Mouse (Mus musculus): ENCODE results near the gene Rnf214. TPM values are rescaled to one million over a fixed set of nuclear protein-coding genes. Genes with fewer than 3 reads are reported as not detected.

The Rnf214 gene
- total and polyA plus RNA-seq, 3 experiments, result 7.9 to 17.0 TPM; not detected in 1

DNA sequence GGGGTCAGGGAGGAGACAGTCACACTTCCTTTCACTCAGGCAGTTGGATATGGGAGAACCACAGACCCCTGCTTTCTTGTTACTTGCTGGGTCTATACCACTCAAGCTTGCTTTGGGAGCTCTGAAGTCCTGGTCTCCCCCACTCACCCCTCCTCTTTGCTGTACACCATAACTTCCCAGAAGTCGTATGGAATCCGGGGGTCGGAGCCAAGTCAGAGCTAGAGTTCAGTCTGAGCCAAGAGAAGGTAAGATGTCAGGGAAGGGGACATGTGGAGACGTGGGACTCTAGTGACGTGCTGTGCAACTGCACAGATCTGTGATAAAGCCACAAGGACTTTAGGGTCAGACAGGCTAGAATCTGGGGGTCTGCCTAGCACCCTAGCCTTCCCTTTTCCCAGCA lies 66.4 kb downstream of the Rnf214 start:
- Histone ChIP-seq H3K4me3 (ENCODE audit: control insufficient read depth in 1 of 2, insufficient read depth in 1 of 2, low read depth in 2 of 2, low read length in 2 of 2) (no peak overlapping the region), H3K4me1 (ENCODE audit: control insufficient read depth in 1 of 2, insufficient read depth in 2 of 2, low read length in 2 of 2) (no peaks in the 10 kb centered on the region), H3K9me3 (replicated peaks; ENCODE audit: insufficient read depth, low read length) (no peaks in the 10 kb centered on the region), H3K36me3 (ENCODE audit: control insufficient read depth in 1 of 2, insufficient read depth in 2 of 2, low read length in 2 of 2) (no peaks in the 10 kb centered on the region), H3K79me2 (ENCODE audit: control insufficient read depth, insufficient read depth, low read length, poor library complexity) (no peaks in the 10 kb centered on the region), H3K27me3 (ENCODE audit: control insufficient read depth in 1 of 2, insufficient read depth in 2 of 2, low read length in 2 of 2) (peaks cover 0 to 2% of the 10 kb centered on the region in 2 experiments; a peak in 2 of 4 replicates), H3K9ac (ENCODE audit: control insufficient read depth, low read depth, low read length, poor library complexity, severe bottlenecking) (no peak overlapping the region), H3K27ac (ENCODE audit: control insufficient read depth, low read depth, low read length) (no peak overlapping the region)
- TF ChIP-seq NELFE (IDR thresholded peaks at IDR 0.05; ENCODE audit: low read depth, low read length), result no peak
- TF ChIP-seq RAD21 (IDR thresholded peaks at IDR 0.05; ENCODE audit: low read depth, low read length), result no peak
- TF ChIP-seq HCFC1 (IDR thresholded peaks at IDR 0.05; ENCODE audit: low read depth, low read length), result no peak
- TF ChIP-seq ELF1 (IDR thresholded peaks at IDR 0.05; ENCODE audit: low read depth, low read length), result no peak
- no peak for TF ChIP-seq E2F4 (IDR thresholded peaks at IDR 0.05; ENCODE audit: borderline replicate concordance, low read depth, low read length)
- no peak for TF ChIP-seq ZKSCAN1 (IDR thresholded peaks at IDR 0.05; ENCODE audit: low read depth, low read length)
- TF ChIP-seq NRF1 (IDR thresholded peaks at IDR 0.05; ENCODE audit: insufficient read depth, low read depth, low read length, poor library complexity, severe bottlenecking), result no peak
- TF ChIP-seq MAFK (IDR thresholded peaks at IDR 0.05; ENCODE audit: borderline replicate concordance, low read depth, low read length), result no peak
- no peak for TF ChIP-seq TCF12 (IDR thresholded peaks at IDR 0.05; ENCODE audit: low read depth, low read length)
- TF ChIP-seq TBP (IDR thresholded peaks at IDR 0.05; ENCODE audit: low read depth, low read length), result no peak
- no peak for TF ChIP-seq POLR2A (IDR thresholded peaks at IDR 0.05; ENCODE audit: control insufficient read depth in 1 of 2, insufficient read depth in 1 of 2, low read depth in 1 of 2, low read length in 2 of 2, poor library complexity in 1 of 2)
- TF ChIP-seq ZC3H11A (IDR thresholded peaks at IDR 0.05; ENCODE audit: low read depth, low read length), result no peak
- TF ChIP-seq MXI1 (IDR thresholded peaks at IDR 0.05; ENCODE audit: low read depth, low read length), result no peak
- TF ChIP-seq MEF2A (IDR thresholded peaks at IDR 0.05; ENCODE audit: extremely low read depth, insufficient replicate concordance, low read depth, low read length, poor library complexity, severe bottlenecking), result no peak
- no peak for TF ChIP-seq ZMIZ1 (IDR thresholded peaks at IDR 0.05; ENCODE audit: low read depth, low read length)
- TF ChIP-seq MAX (IDR thresholded peaks at IDR 0.05; ENCODE audit: low read length), result no peak
- no peak for TF ChIP-seq CTCF (IDR thresholded peaks at IDR 0.05 in 2 of 3, conservative IDR thresholded peaks at IDR 0.05 in 1 of 3; ENCODE audit: control insufficient read depth in 1 of 3, insufficient read depth in 1 of 3, low read depth in 2 of 3, low read length in 3 of 3, poor library complexity in 1 of 3, severe bottlenecking in 1 of 3)
- TF ChIP-seq POLR2AphosphoS5 (IDR thresholded peaks at IDR 0.05; ENCODE audit: borderline replicate concordance, low read depth, low read length), result no peak
- DNase-seq (ENCODE audit: low read depth, low spot score), result no peak

DNA sequence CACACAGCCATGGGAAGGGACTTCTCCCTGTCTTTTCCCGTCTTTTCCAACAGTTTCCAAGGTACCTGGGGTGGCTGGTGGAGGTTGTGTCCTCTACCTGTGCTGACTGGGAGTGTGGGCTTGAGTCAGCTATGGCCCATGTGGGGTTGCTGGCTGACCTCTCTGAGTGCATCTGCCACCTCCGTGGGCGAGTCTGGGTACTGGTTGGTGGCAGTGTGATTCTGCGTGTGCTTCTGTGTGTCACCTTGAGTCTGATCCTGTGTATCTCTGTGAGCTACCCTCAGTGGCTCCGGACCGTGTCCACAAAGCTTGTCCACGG lies 66.8 kb downstream of the Rnf214 start:
- H3K4me1 ChIP-seq (ENCODE audit: control insufficient read depth in 1 of 2, insufficient read depth in 2 of 2, low read length in 2 of 2), result no peaks in the 10 kb centered on the region
- no peak for TF ChIP-seq MAX (IDR thresholded peaks at IDR 0.05; ENCODE audit: low read length)
- no peak overlapping the region for H3K4me3 ChIP-seq (ENCODE audit: control insufficient read depth in 1 of 2, insufficient read depth in 1 of 2, low read depth in 2 of 2, low read length in 2 of 2)
- no peaks in the 10 kb centered on the region for H3K9me3 ChIP-seq (replicated peaks; ENCODE audit: insufficient read depth, low read length)
- H3K36me3 ChIP-seq (ENCODE audit: control insufficient read depth in 1 of 2, insufficient read depth in 2 of 2, low read length in 2 of 2), result no peaks in the 10 kb centered on the region
- H3K9ac ChIP-seq (ENCODE audit: control insufficient read depth, low read depth, low read length, poor library complexity, severe bottlenecking), result no peak overlapping the region
- H3K27me3 ChIP-seq (ENCODE audit: control insufficient read depth in 1 of 2, insufficient read depth in 2 of 2, low read length in 2 of 2), result peaks cover 0 to 2% of the 10 kb centered on the region in 2 experiments; a peak in 2 of 4 replicates
- no peak overlapping the region for H3K27ac ChIP-seq (ENCODE audit: control insufficient read depth, low read depth, low read length)
- no peaks in the 10 kb centered on the region for H3K79me2 ChIP-seq (ENCODE audit: control insufficient read depth, insufficient read depth, low read length, poor library complexity)
- DNase-seq (ENCODE audit: low read depth, low spot score), result no peak
